In genomic region chr10:91883155-91883554, GRCm38 (mm10) we compare ENCODE assay signal across 10 mouse cellular contexts.
DNase-seq lines count a peak whose midpoint lies in the region; ATAC-seq and TF ChIP-seq lines count a peak whose summit lies in the region.
"Had no signal": no experiment of that assay in that cellular context is flagged by ENCODE, and none has a peak within 500 bp of the region (broad histone marks: within the 10 kb centered on the region; RNA-seq: fewer than 3 reads in every experiment).

No protein-coding gene starts in this region.

- no peak overlapping the region for H3K4me2 ChIP-seq in forebrain, postnatal 0 days (ENCODE audit: low read depth)
- no peak overlapping the region for H3K4me2 ChIP-seq in forebrain, embryonic 12.5 days
- no peak overlapping the region for H3K4me2 ChIP-seq in midbrain, embryonic 11.5 days
- H3K4me2 ChIP-seq in midbrain, embryonic 13.5 days (replicated peaks), result no peak overlapping the region
- no peak overlapping the region for H3K4me2 ChIP-seq in midbrain, postnatal 0 days (ENCODE audit: low read depth, low read length, poor library complexity, severe bottlenecking)
- H3K4me2 ChIP-seq: heart, embryonic 15.5 days; limb, embryonic 12.5 days had no signal

- H3K4me3 ChIP-seq in forebrain, postnatal 0 days (ENCODE audit: low read depth, low read length), result no peak overlapping the region
- no peak overlapping the region for H3K4me3 ChIP-seq in forebrain, embryonic 12.5 days (replicated peaks)
- H3K4me3 ChIP-seq in midbrain, embryonic 11.5 days (ENCODE audit: low read depth, low read length), result no peak overlapping the region
- no peak overlapping the region for H3K4me3 ChIP-seq in midbrain, embryonic 13.5 days (replicated peaks)
- no peak overlapping the region for H3K4me3 ChIP-seq in midbrain, postnatal 0 days (ENCODE audit: low read depth, low read length)
- H3K4me3 ChIP-seq: heart, embryonic 15.5 days; limb, embryonic 12.5 days had no signal

- H3K9ac ChIP-seq in forebrain, postnatal 0 days, result no peak overlapping the region
- no peak overlapping the region for H3K9ac ChIP-seq in forebrain, embryonic 12.5 days
- H3K9ac ChIP-seq in midbrain, embryonic 11.5 days (ENCODE audit: low read length), result no peak overlapping the region
- no peak overlapping the region for H3K9ac ChIP-seq in midbrain, embryonic 13.5 days (replicated peaks)
- H3K9ac ChIP-seq in midbrain, postnatal 0 days (replicated peaks; ENCODE audit: low read length, poor library complexity, severe bottlenecking), result no peak overlapping the region
- H3K9ac ChIP-seq: heart, embryonic 15.5 days; limb, embryonic 12.5 days had no signal

- H3K36me3 ChIP-seq in forebrain, postnatal 0 days (ENCODE audit: insufficient read depth), result no peaks in the 10 kb centered on the region
- no peaks in the 10 kb centered on the region for H3K36me3 ChIP-seq in forebrain, embryonic 12.5 days (replicated peaks)
- H3K36me3 ChIP-seq in midbrain, embryonic 11.5 days (ENCODE audit: control insufficient read depth, insufficient read depth, low read length), result no peaks in the 10 kb centered on the region
- no peaks in the 10 kb centered on the region for H3K36me3 ChIP-seq in midbrain, embryonic 13.5 days
- H3K36me3 ChIP-seq in midbrain, postnatal 0 days (ENCODE audit: insufficient read depth, low read length), result no peaks in the 10 kb centered on the region
- H3K36me3 ChIP-seq: heart, embryonic 15.5 days; limb, embryonic 12.5 days had no signal

- H3K4me1 ChIP-seq in forebrain, postnatal 0 days (ENCODE audit: insufficient read depth), result no peaks in the 10 kb centered on the region
- H3K4me1 ChIP-seq in forebrain, embryonic 12.5 days, result peaks cover 14% of the 10 kb centered on the region
- peaks cover 8% of the 10 kb centered on the region for H3K4me1 ChIP-seq in midbrain, embryonic 11.5 days (ENCODE audit: control insufficient read depth, insufficient read depth, low read length)
- peaks cover 10% of the 10 kb centered on the region for H3K4me1 ChIP-seq in midbrain, embryonic 13.5 days (replicated peaks)
- H3K4me1 ChIP-seq in midbrain, postnatal 0 days (ENCODE audit: insufficient read depth, low read length), result peaks cover 5% of the 10 kb centered on the region; the same call in 1 of the 2 replicates
- H3K4me1 ChIP-seq: heart, embryonic 15.5 days had no signal

- H3K9me3 ChIP-seq in forebrain, postnatal 0 days (ENCODE audit: low read length), result no peaks in the 10 kb centered on the region
- H3K9me3 ChIP-seq in forebrain, embryonic 12.5 days, result no peaks in the 10 kb centered on the region
- H3K9me3 ChIP-seq in midbrain, embryonic 11.5 days (ENCODE audit: control insufficient read depth, low read length), result no peaks in the 10 kb centered on the region
- H3K9me3 ChIP-seq in midbrain, embryonic 13.5 days, result no peaks in the 10 kb centered on the region
- H3K9me3 ChIP-seq in midbrain, postnatal 0 days (ENCODE audit: low read length), result no peaks in the 10 kb centered on the region
- H3K9me3 ChIP-seq: heart, embryonic 15.5 days; limb, embryonic 12.5 days had no signal

- no peaks in the 10 kb centered on the region; the same call in 1 of the 2 replicates for H3K27me3 ChIP-seq in forebrain, postnatal 0 days (ENCODE audit: insufficient read depth, low read length)
- no peaks in the 10 kb centered on the region for H3K27me3 ChIP-seq in forebrain, embryonic 12.5 days
- no peaks in the 10 kb centered on the region for H3K27me3 ChIP-seq in midbrain, embryonic 11.5 days (ENCODE audit: control insufficient read depth, insufficient read depth, low read length)
- no peaks in the 10 kb centered on the region for H3K27me3 ChIP-seq in midbrain, embryonic 13.5 days
- no peaks in the 10 kb centered on the region for H3K27me3 ChIP-seq in midbrain, postnatal 0 days (ENCODE audit: insufficient read depth, low read length)
- H3K27me3 ChIP-seq: heart, embryonic 15.5 days; limb, embryonic 12.5 days had no signal

- no peak overlapping the region for H3K27ac ChIP-seq in forebrain, postnatal 0 days (ENCODE audit: low read depth, low read length)
- H3K27ac ChIP-seq in forebrain, embryonic 12.5 days, result no peak overlapping the region
- H3K27ac ChIP-seq in midbrain, embryonic 11.5 days (ENCODE audit: low read depth, low read length), result no peak overlapping the region
- no peak overlapping the region for H3K27ac ChIP-seq in midbrain, embryonic 13.5 days
- no peak overlapping the region for H3K27ac ChIP-seq in midbrain, postnatal 0 days (ENCODE audit: low read depth, low read length)
- H3K27ac ChIP-seq: heart, embryonic 15.5 days; limb, embryonic 12.5 days had no signal

- ATAC-seq in forebrain, postnatal 0 days, result no peak
- ATAC-seq in forebrain, embryonic 12.5 days (ENCODE audit: low FRiP score), result no peak
- no peak for ATAC-seq in midbrain, embryonic 11.5 days (ENCODE audit: low FRiP score)
- no peak for ATAC-seq in midbrain, embryonic 13.5 days
- no peak for ATAC-seq in midbrain, postnatal 0 days (ENCODE audit: low FRiP score)

- no peak for DNase-seq in forebrain, postnatal 0 days
- peak; percentile 80 for DNase-seq in midbrain, embryonic 11.5 days (ENCODE audit: low spot score, missing footprints)
- peak; percentile 53 for DNase-seq in embryo, embryonic 10.5 days (ENCODE audit: low spot score)
- no peak for DNase-seq in midbrain, postnatal 0 days (ENCODE audit: low spot score)
- DNase-seq in spleen, postnatal 4 days (ENCODE audit: low spot score in 2 of 2), result no peak
- no peak for DNase-seq in frontal cortex, postnatal 36 days (ENCODE audit: low spot score in 2 of 2)

- peak; percentile 55 for TF ChIP-seq CTCF in forebrain, postnatal 0 days (IDR thresholded peaks at IDR 0.05; ENCODE audit: low read depth)
- TF ChIP-seq CTCF in midbrain, postnatal 0 days (IDR thresholded peaks at IDR 0.05), result peak; percentile 61

- 78% methylated on average over 5 of the region's 5 CpGs for WGBS in forebrain, postnatal 0 days
- WGBS in forebrain, embryonic 12.5 days, result 62% methylated on average over 5 of the region's 5 CpGs
- WGBS in midbrain, embryonic 11.5 days, result 67% methylated on average over 5 of the region's 5 CpGs
- WGBS in midbrain, embryonic 13.5 days, result 75% methylated on average over 5 of the region's 5 CpGs
- 78% methylated on average over 5 of the region's 5 CpGs for WGBS in midbrain, postnatal 0 days

Comparison
In these comparisons a context has a peak if more than half of its experiments do, and no peak if none do; other contexts are left out.
1. DNase-seq: peak in midbrain, embryonic 11.5 days (single experiment) and embryo, embryonic 10.5 days (single experiment); none in forebrain, postnatal 0 days (single experiment), midbrain, postnatal 0 days (single experiment), spleen, postnatal 4 days (0 of 2) and frontal cortex, postnatal 36 days (0 of 2).